Mouse (Mus musculus) liver, embryonic 16.5 days (tissue): ENCODE measurements around the gene Vps53. TPM values are rescaled to one million over a fixed set of nuclear protein-coding genes. Genes with fewer than 3 reads are reported as not detected.
"Not testable (repeated sequence)": the region's sequence is repeated elsewhere in the genome, so short reads cannot be mapped to it uniquely, and the experiment has no call there.

Experiments used
- ATAC-seq: fragments of 200-750 bp; cut with Nextera tagmentation; 2 replicates; pipeline ENCODE4 v1.8.0; 2017; ENCODE audit warnings: low read depth, mild to moderate bottlenecking, moderate number of reproducible peaks, moderate library complexity
- H3K27ac ChIP-seq: fragments of 300-500 bp; sonication (generic); 2 replicates; pipeline ENCODE4 v1.5.1; 2014; ENCODE audit warnings: mild to moderate bottlenecking, low read length
- H3K27me3 ChIP-seq: fragments of 300-500 bp; sonication (generic); 2 replicates; pipeline ENCODE4 v1.6.1; 2014; ENCODE audit warnings: low read depth, low read length, mixed read lengths; ENCODE audit not compliant: control insufficient read depth, insufficient read depth
- H3K36me3 ChIP-seq: fragments of 300-500 bp; sonication (generic); 2 replicates; pipeline ENCODE4 v1.6.1; 2014; ENCODE audit warnings: mild to moderate bottlenecking; ENCODE audit not compliant: control insufficient read depth, insufficient read depth
- H3K4me1 ChIP-seq: fragments of 300-500 bp; sonication (generic); 2 replicates; pipeline ENCODE4 v1.6.1; 2014; ENCODE audit warnings: low read depth, low read length, mixed read lengths; ENCODE audit not compliant: control insufficient read depth
- H3K4me2 ChIP-seq: fragments of 300-500 bp; sonication (generic); 2 replicates; pipeline ENCODE4 v1.6.1; 2014; ENCODE audit warnings: low read depth, low read length, mixed read lengths
- H3K4me3 ChIP-seq: fragments of 300-500 bp; sonication (generic); 2 replicates; pipeline ENCODE4 v1.5.1; 2014; ENCODE audit warnings: low read depth, mild to moderate bottlenecking, low read length
- H3K9ac ChIP-seq: fragments of 300-500 bp; sonication (generic); 2 replicates; pipeline ENCODE4 v1.6.1; 2014; ENCODE audit warnings: low read depth, low read length
- H3K9me3 ChIP-seq: fragments of 300-500 bp; sonication (generic); replicated peaks from 2 replicates; pipeline ENCODE4 v1.6.1; 2016; ENCODE audit warnings: low read length; ENCODE audit not compliant: control insufficient read depth
- WGBS: fragments of 180-500 bp; shearing (Covaris S2); extraction: QIAGEN DNeasy Blood & Tissue Kit; methylation state at CpG from one replicate; pipeline ENCODE4 v1.1.7; 2014; ENCODE audit not compliant: insufficient replicate concordance; 5-methylcytosine and 5-hydroxymethylcytosine counted together
- polyA plus RNA-seq: library from polyadenylated mRNA; unstranded; fragments of >200 nt; fragmentation: Nextera tagmentation; extraction: Ambion mirVana; gene quantifications from 2 replicates; pipeline ENCODE4 v1.2.1, GENCODE M21; 2015

Gene Vps53
- 13.0 and 14.0 TPM in 2 replicates for polyA plus RNA-seq

- WGBS: under 1% methylated on average over 37 of the region's 37 CpGs
- no peaks in the 10 kb centered on the region for H3K36me3 ChIP-seq
- peak within 1 kb of the TSS; percentile 81 for H3K9ac ChIP-seq
- peak within 1 kb of the TSS; percentile 93 for H3K4me3 ChIP-seq
- peaks cover 5% of the 10 kb centered on the region for H3K4me1 ChIP-seq
- H3K27me3 ChIP-seq: no peaks in the 10 kb centered on the region
- H3K9me3 ChIP-seq: no peaks in the 10 kb centered on the region
- H3K4me2 ChIP-seq: peak within 1 kb of the TSS; percentile 90
- H3K27ac ChIP-seq: peak within 1 kb of the TSS; percentile 70
- ATAC-seq: peak; percentile 91
These were observed at the start of gene Vps53, which contains the start of gene Fam57a for GRCm38 (mm10) chr11:76179495-76180145. Gene Vps53, minus strand, starts transcription at chr11:76179647. Gene Fam57a, plus strand, starts transcription at chr11:76179671.

- no peaks in the 10 kb centered on the region for H3K27me3 ChIP-seq
- no peak overlapping the region for H3K9ac ChIP-seq
- H3K4me1 ChIP-seq: no peaks in the 10 kb centered on the region
- no peak overlapping the region for H3K27ac ChIP-seq
- no peaks in the 10 kb centered on the region for H3K9me3 ChIP-seq
- ATAC-seq: no peak
- no peak overlapping the region for H3K4me3 ChIP-seq
- peaks cover 5% of the 10 kb centered on the region for H3K36me3 ChIP-seq
- H3K4me2 ChIP-seq: no peak overlapping the region
These were observed 45.6 kb upstream of the Vps53 start for GRCm38 (mm10) chr11:76225051-76225450.

DNA sequence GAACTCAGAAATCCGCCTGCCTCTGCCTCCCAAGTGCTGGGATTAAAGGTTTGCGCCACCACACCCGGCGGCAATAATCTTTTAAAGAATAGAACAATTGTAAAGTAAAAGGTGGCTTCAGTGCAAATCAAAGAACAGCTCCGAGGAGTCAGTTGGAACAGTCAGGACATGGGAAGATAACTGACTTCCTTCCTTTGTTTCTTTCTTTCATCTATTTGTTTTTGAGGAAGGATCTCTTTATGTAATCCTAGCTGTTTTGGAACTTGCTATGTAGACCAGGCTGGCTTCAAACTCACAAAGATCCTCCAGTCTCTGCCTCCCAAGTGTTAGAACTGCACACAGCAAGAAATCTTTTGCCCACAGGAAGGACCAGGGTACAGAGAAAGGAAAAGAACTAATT is 45.2 kb upstream of the Vps53 start:
- 87% methylated on average over 5 of the region's 5 CpGs for WGBS
- Histone ChIP-seq H3K9ac (no peak overlapping the region), H3K36me3 (peaks cover 5% of the 10 kb centered on the region)

DNA sequence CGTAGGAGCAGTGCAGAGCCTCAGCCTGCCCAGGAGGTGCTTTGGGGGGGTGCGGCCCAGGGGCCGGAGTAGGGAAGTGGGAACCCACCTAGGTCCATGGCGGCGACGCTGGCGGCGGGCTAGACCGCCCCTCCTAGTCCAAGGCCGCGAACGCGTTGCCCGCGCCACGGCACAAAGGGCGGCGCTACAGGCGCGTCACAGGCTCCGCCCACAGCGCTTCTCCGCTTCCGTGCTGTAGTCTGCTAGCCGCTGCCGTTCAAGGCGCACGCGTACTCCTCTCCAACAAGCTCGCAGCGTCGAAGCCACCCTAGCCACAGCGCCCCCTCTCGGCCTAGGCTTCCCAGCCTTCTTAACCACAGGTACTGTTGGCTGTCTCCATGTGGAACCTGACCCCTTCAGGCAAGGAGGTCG is 37.9 kb upstream of the Vps53 start, which contains the start of the genes Dbil5 and Gemin4:
TSS of gene Dbil5 (plus strand) at position 219 of the 411 bp plus-strand sequence.
TSS of gene Gemin4 (minus strand) at position 275 of the 411 bp plus-strand sequence.
- H3K36me3 ChIP-seq: peaks cover 6% of the 10 kb centered on the region
- H3K9ac ChIP-seq: peak within 1 kb of the TSS; percentile 88
- under 1% methylated on average over 35 of the region's 35 CpGs for whole genome bisulfite sequencing
- peaks cover 14% of the 10 kb centered on the region for H3K4me1 ChIP-seq
- peak; percentile 98 for ATAC-seq
- H3K4me3 ChIP-seq: peak within 1 kb of the TSS; percentile 84
- peak within 1 kb of the TSS; percentile 94 for H3K4me2 ChIP-seq
- H3K27me3 ChIP-seq: no peaks in the 10 kb centered on the region
- no peaks in the 10 kb centered on the region for H3K9me3 ChIP-seq
- H3K27ac ChIP-seq: peak within 1 kb of the TSS; percentile 67

More for the DNA sequence above, 45.2 kb upstream of the Vps53 start:
- Histone ChIP-seq H3K4me1 (no peaks in the 10 kb centered on the region), H3K4me3 (no peak overlapping the region), H3K27ac (no peak overlapping the region), H3K27me3 (no peaks in the 10 kb centered on the region), H3K4me2 (no peak overlapping the region), H3K9me3 (no peaks in the 10 kb centered on the region)
- ATAC-seq: no peak

DNA sequence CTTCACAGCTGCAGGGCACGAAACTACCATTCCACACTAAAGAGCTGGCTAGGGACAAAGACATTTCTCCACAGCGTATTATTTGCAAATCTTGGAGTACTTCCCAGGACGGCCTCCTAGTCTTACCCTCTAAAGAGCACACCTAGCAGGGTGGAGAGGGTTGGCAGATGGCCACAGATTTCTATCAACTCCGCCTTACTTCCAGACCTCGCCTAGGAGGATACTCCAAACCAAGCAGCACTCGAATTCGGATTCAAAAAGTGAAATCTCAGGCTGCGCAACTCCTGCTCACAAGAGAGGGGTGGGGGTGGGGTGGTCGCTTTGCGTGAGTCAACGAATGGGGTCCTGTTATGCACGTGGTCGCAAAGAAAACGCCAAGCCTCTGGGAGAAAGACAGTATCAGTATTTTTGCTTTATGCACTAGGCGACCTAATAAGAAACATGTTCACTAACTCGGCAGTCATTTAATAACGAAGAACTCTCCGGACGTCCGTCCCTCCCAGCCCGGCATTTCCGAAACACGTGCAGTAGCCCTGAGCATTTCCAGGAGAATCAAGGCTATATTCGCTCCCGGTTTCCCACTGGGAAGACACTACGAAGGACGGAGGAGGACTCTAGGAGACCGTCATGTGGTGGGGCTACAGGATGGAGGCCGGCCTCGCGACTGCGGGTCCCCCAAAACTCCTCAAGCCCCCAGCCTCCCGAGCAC is 37.4 kb upstream of the Vps53 start:
- H3K9me3 ChIP-seq: no peaks in the 10 kb centered on the region
- peaks cover 14% of the 10 kb centered on the region for H3K4me1 ChIP-seq
- H3K4me3 ChIP-seq: peak overlapping the region; percentile 84
- WGBS: 2% methylated on average over 33 of the region's 33 CpGs
- H3K27me3 ChIP-seq: no peaks in the 10 kb centered on the region
- 0 out of 2 replicates have a peak, but pooled peaks have one; percentile 4 for ATAC-seq
- H3K36me3 ChIP-seq: peaks cover 6% of the 10 kb centered on the region
- H3K4me2 ChIP-seq: peak overlapping the region; percentile 94
- H3K9ac ChIP-seq: peak overlapping the region; percentile 88
- peak overlapping the region; percentile 67 for H3K27ac ChIP-seq

- Histone ChIP-seq H3K27ac (no peak overlapping the region; the same call in 1 of the 2 replicates), H3K9me3 (no peaks in the 10 kb centered on the region), H3K27me3 (no peaks in the 10 kb centered on the region), H3K4me3 (peak overlapping the region; percentile 84), H3K4me2 (peak overlapping the region; percentile 94), H3K36me3 (peaks cover 5% of the 10 kb centered on the region), H3K4me1 (peaks cover 14% of the 10 kb centered on the region), H3K9ac (no peak overlapping the region)
- WGBS: 77% methylated on average over 5 of the region's 5 CpGs
- ATAC-seq: no peak
These were observed 36.6 kb upstream of the Vps53 start for GRCm38 (mm10) chr11:76216049-76216540.

DNA sequence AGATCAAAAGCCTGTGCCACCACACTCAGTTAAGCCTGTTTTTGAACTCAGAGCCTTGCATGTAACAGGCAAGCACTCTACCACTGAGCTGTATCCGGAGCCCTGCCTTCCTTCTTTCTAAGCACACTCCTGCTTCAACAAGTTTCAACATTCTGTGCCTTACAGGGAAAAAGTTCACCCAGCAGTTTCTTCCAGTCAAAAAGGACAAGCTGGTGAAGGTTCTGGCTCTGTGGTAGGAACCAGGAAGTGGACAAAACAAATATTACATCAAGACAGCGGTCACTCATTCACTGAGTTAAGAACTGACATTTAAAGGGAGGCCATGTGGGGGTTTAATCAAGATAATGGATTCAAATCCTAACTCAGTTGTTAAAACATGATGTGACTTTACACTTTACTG is 35.6 kb upstream of the Vps53 start:
- no peak overlapping the region for H3K4me2 ChIP-seq
- 72% methylated on average over 2 of the region's 2 CpGs for WGBS
- no peak for ATAC-seq
- H3K27me3 ChIP-seq: no peaks in the 10 kb centered on the region
- no peak overlapping the region for H3K4me3 ChIP-seq
- H3K4me1 ChIP-seq: peaks cover 14% of the 10 kb centered on the region
- no peak overlapping the region for H3K9ac ChIP-seq
- no peaks in the 10 kb centered on the region for H3K9me3 ChIP-seq
- peaks cover 3% of the 10 kb centered on the region for H3K36me3 ChIP-seq
- H3K27ac ChIP-seq: no peak overlapping the region

- Histone ChIP-seq H3K36me3 (peaks cover 3% of the 10 kb centered on the region), H3K27ac (no peak overlapping the region), H3K4me3 (no peak overlapping the region), H3K27me3 (no peaks in the 10 kb centered on the region), H3K4me1 (peaks cover 14% of the 10 kb centered on the region), H3K9ac (no peak overlapping the region), H3K4me2 (no peak overlapping the region), H3K9me3 (no peaks in the 10 kb centered on the region)
- WGBS: 85% methylated on average over 5 of the region's 5 CpGs
- no peak for ATAC-seq
These were observed 34.4 kb upstream of the Vps53 start for GRCm38 (mm10) chr11:76213841-76214240.

DNA sequence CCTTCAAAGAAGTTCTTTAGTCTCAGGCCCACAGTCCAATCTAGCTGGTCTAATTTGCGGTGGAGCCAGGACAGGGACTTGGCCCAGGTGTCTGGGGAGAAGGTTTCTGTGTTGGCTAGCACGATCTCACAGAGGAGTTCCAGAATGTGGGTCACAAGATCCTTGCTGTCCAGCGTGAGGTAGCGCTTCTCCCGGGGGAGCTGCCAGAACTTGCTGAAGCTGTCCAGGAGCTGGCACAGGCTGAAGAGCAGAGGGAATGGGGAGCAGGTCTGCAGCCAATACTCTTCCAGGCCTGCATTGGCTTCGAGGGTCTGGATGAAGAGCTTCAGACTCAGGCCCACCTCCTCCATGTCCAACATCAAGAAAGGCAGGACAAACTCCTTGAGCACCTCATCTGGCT is 32.1 kb upstream of the Vps53 start:
- H3K4me1 ChIP-seq, H3K9me3 ChIP-seq, H3K36me3 ChIP-seq, H3K4me2 ChIP-seq, H3K27me3 ChIP-seq, H3K27ac ChIP-seq, ATAC-seq, H3K4me3 ChIP-seq, H3K9ac ChIP-seq: not testable (repeated sequence)
- WGBS: 62% methylated on average over 4 of the region's 6 CpGs
